Mouse (Mus musculus): ENCODE results near the gene Tmem240.

Tmem240 gene

GRCm38 (mm10) chr4:155710521-155711252, 23.9 kb upstream of the Tmem240 start:
- TF ChIP-seq GATA4 (IDR thresholded peaks at IDR 0.05; ENCODE audit: insufficient replicate concordance, low read length): no peak

- no peak for TF ChIP-seq GATA4 (IDR thresholded peaks at IDR 0.05; ENCODE audit: insufficient replicate concordance, low read length)
These were observed 12.9 kb upstream of the Tmem240 start for GRCm38 (mm10) chr4:155721668-155722083.

DNA sequence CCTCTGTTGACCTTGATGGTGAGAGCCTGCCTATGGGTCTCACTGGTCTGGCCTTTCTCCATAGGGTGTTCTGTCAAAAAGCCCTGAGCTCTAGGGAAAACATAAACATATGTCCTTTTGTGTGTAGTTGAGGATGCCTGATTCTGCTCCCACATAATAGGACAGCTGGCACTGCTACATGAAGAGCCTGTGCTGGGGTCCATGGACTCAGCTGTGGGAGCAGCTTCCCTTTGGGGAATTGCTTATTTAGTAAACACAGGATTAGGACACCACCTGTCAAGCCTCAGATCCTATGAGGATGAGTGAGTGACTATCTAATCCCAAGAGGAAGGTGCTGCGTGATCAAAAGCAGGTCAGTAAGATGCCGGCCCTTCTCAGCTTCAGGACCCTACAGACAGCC, 6.6 kb upstream of the Tmem240 start:
- no peak for TF ChIP-seq GATA4 (IDR thresholded peaks at IDR 0.05; ENCODE audit: insufficient replicate concordance, low read length)

- no peak for TF ChIP-seq GATA4 (IDR thresholded peaks at IDR 0.05; ENCODE audit: insufficient replicate concordance, low read length)
These were observed 1.3 kb upstream of the Tmem240 start for GRCm38 (mm10) chr4:155733267-155733666.

DNA sequence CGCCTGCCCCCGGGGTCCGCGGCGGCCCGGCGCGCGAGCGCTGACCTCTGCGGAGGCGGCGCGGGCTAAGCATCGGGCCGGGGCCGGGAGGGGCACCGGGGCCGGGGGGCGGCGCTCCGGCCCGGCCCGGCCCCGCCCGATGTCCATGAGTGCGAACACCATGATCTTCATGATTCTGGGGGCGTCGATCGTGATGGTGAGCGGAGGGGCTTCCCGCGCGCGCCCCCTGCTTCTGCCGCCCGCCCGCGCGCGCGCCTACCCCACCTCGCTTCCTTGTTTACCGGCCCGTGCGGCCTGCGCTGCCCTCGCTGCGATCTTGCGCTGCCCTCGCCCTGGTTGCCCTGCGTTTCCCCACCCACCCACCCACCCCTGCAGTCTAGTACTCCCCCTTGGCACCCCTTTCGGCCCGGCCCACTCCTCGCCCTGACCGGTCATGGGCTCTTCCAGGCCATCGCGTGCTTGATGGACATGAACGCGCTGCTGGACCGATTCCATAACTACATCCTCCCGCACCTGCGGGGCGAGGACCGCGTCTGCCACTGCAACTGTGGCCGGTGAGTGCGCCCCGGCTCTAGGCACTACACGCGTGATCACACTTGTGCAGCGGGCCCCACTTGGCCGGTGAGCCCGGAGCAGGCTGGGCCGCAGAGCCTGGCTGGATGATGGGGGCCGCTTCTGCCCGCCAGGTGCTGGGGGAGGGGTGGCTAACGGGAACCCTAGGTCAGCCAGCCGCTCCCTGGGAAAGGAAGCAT, 527 bp downstream of the Tmem240 start:
- no peak for TF ChIP-seq GATA4 (IDR thresholded peaks at IDR 0.05; ENCODE audit: insufficient replicate concordance, low read length)

DNA sequence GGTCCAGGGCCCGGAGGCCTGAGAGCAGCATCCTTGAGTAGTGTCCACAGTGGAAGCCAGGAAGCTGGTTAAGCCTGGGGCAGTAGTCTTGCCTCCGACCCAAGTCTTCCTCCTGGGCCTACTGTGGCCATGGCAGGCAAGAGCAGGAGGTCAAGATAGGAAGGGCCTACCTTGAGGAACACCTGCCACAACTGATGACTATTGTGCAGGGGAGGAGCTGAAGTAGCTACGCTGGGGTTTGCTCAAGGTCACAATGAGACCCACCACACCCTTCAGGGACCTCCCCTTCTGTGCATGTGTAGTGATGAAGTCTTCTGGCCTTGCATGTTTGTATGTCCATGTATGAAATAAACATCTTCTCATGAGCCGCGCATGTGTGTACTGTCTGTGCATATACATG, 1.2 kb downstream of the Tmem240 start:
- no peak for TF ChIP-seq GATA4 (IDR thresholded peaks at IDR 0.05; ENCODE audit: insufficient replicate concordance, low read length)

DNA sequence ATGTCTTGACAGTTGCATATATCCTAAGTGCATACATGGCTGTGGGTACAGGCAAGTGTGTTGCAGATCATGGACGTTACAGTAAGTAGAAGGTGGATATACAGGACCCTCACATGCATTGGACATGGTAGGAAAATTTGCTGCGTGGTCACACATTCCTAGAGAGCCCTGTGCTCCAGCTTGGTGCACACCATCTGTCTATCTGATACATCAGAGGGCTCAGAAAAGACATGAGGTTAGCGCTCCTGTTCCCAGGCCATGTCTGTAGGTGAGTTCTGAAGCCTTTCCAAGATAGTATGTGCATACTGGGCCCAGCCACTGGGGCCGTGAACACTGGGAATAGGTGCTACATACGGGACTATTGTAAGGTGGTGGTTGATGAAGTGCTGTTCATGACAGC, 1.8 kb downstream of the Tmem240 start:
- no peak for TF ChIP-seq GATA4 (IDR thresholded peaks at IDR 0.05; ENCODE audit: insufficient replicate concordance, low read length)

GRCm38 (mm10) chr4:155738262-155738661, 3.7 kb downstream of the Tmem240 start:
- TF ChIP-seq GATA4 (IDR thresholded peaks at IDR 0.05; ENCODE audit: insufficient replicate concordance, low read length): no peak

GRCm38 (mm10) chr4:155739152-155739551, 4.6 kb downstream of the Tmem240 start:
- TF ChIP-seq GATA4 (IDR thresholded peaks at IDR 0.05; ENCODE audit: insufficient replicate concordance, low read length): no peak

DNA sequence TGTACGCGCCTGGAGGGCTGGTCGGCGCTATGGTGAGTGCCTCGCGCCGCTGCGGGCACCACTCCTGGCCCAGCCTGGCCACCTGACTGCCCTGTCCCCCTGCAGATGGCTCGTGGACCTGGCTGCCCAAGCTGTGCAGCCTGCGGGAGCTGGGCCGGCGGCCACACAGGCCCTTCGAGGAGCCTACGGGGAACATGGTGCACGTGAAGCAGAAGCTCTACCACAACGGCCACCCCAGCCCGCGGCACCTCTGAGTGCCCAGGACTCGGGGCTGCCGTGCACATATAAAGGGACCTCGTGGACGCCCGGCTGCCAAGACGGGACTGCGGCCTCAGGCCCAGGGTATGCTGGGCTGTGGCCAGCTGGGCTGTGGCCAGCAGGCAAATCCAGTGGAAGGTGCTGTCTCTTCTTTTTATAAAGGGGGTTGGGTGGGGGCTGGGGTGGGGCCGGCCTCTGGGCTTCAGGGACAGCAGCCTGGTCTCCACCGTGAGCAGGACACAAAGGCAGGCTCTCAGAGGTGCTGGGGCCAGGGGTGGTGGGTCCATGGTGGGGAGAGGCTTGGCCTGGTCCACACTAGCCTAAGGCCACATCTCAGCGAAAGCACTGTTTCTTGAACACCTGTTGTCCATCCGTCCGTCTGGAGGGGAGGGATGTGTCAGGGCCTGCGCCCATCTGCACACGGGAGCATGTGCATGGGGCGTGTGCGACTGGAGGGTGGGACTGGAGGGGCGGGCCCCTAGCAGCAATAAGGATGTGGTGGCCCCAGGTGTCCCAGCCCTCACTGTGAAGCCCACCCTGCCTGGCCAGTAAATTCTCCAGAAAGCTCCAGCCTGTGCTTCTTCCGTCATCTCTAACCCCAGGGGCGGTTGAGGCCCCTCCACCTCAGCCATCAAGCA, 5.4 kb downstream of the Tmem240 start:
- no peak for TF ChIP-seq GATA4 (IDR thresholded peaks at IDR 0.05; ENCODE audit: insufficient replicate concordance, low read length)

DNA sequence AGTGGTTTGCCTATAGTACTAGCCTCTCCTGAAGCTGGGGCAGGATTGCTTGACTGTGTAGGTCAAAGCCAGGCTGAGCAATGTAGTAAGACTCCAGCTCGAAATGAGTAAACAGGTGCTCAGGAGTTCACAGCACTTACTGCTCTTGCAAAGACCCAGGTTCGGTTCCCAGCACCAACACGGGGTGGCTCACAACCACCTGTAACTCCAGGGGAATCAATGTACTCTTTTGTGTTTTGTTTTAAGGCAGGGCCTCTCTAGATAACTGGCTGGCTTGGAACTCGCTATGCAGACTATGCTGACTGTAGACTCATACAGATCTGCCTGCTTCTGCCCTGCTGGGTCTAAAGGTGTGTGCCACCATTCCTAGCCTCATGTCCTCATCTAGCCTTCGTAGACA, 8.1 kb downstream of the Tmem240 start:
- no peak for TF ChIP-seq GATA4 (IDR thresholded peaks at IDR 0.05; ENCODE audit: insufficient replicate concordance, low read length)

DNA sequence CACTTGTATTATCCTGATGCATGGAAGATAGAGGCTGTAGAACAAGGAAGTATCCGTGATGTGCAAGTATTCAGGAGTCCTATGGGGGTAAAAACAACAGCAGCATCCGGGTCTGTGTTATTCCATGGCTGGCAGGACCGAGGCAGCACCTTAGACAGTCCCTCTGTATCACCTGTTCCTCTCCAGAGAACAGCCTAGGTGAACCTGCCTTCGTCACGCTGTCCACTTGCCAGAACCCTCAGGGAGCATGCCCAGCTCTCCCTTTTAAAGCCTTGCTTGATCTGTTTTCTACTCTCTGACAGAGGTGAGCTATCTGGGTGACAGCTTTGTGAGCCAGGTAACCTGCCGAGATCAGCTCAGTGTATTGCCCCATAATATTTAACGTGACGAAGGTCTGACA, 9.9 kb downstream of the Tmem240 start:
- TF ChIP-seq GATA4 (IDR thresholded peaks at IDR 0.05; ENCODE audit: insufficient replicate concordance, low read length): no peak

- TF ChIP-seq GATA4 (IDR thresholded peaks at IDR 0.05; ENCODE audit: insufficient replicate concordance, low read length): no peak
These were observed 10.5 kb downstream of the Tmem240 start for GRCm38 (mm10) chr4:155745136-155745535.

- no peak for TF ChIP-seq GATA4 (IDR thresholded peaks at IDR 0.05; ENCODE audit: insufficient replicate concordance, low read length)
These were observed 11.5 kb downstream of the Tmem240 start for GRCm38 (mm10) chr4:155746036-155746548.
